Mouse (Mus musculus) limb, embryonic 14.5 days (tissue): ENCODE measurements around the gene Tmem132a. TPM values are rescaled to one million over a fixed set of nuclear protein-coding genes. Genes with fewer than 3 reads are reported as not detected.
A peak's percentile ranks its signal among the peaks of the same experiment; 100 is the strongest.

Experiments used
- ATAC-seq: fragments of 200-750 bp; cut with Nextera tagmentation; 2 replicates; pipeline ENCODE4 v1.8.0; 2017; ENCODE audit warnings: low read depth, moderate number of reproducible peaks, moderate TSS enrichment; ENCODE audit not compliant: low FRiP score
- DNase-seq: peaks from one replicate; pipeline ENCODE4 v3.0.0-alpha.2; 2015; ENCODE audit warnings: low spot score
- H3K27ac ChIP-seq: fragments of 300-500 bp; sonication (generic); replicated peaks from 2 replicates; pipeline ENCODE4 v1.5.1; 2014; ENCODE audit warnings: low read depth, mild to moderate bottlenecking, low read length, moderate library complexity, mixed read lengths
- H3K27me3 ChIP-seq: fragments of 300-500 bp; sonication (generic); 2 replicates; pipeline ENCODE4 v1.6.1; 2014; ENCODE audit warnings: low read length, mixed read lengths; ENCODE audit not compliant: control insufficient read depth, insufficient read depth
- H3K36me3 ChIP-seq: fragments of 300-500 bp; sonication (generic); 2 replicates; pipeline ENCODE4 v1.6.1; 2014; ENCODE audit warnings: mild to moderate bottlenecking, low read length, moderate library complexity, mixed read lengths; ENCODE audit not compliant: control insufficient read depth, insufficient read depth
- H3K4me1 ChIP-seq: fragments of 300-500 bp; sonication (generic); 2 replicates; pipeline ENCODE4 v1.6.1; 2014; ENCODE audit warnings: antibody characterized with exemption, low read length, mixed read lengths; ENCODE audit not compliant: control insufficient read depth, insufficient read depth
- H3K4me2 ChIP-seq: fragments of 300-500 bp; sonication (generic); replicated peaks from 2 replicates; pipeline ENCODE4 v1.6.1; 2014; ENCODE audit warnings: low read depth, mild to moderate bottlenecking, low read length, moderate library complexity; ENCODE audit not compliant: severe bottlenecking
- H3K4me3 ChIP-seq: fragments of 300-500 bp; sonication (generic); replicated peaks from 2 replicates; pipeline ENCODE4 v1.5.1; 2014; ENCODE audit warnings: low read length
- H3K9ac ChIP-seq: fragments of 300-500 bp; sonication (generic); 2 replicates; pipeline ENCODE4 v1.6.1; 2014; ENCODE audit warnings: mild to moderate bottlenecking, low read depth, low read length, moderate library complexity; ENCODE audit not compliant: severe bottlenecking
- H3K9me3 ChIP-seq: fragments of 300-500 bp; sonication (generic); 2 replicates; pipeline ENCODE4 v1.6.1; 2016; ENCODE audit warnings: low read length; ENCODE audit not compliant: control insufficient read depth
- POLR2A ChIP-seq: fragments of 200-500 bp; IDR thresholded peaks from 2 replicates; pipeline ENCODE4 v1.8.0; 2012; ENCODE audit warnings: inconsistent platforms, mild to moderate bottlenecking, moderate library complexity, borderline replicate concordance; ENCODE audit not compliant: insufficient read depth, insufficient read length; ENCODE audit errors: extremely low read depth
- WGBS: fragments of 180-500 bp; shearing (Covaris S2); extraction: QIAGEN DNeasy Blood & Tissue Kit; methylation state at CpG from one replicate; pipeline ENCODE4 v1.1.7; 2014; 5-methylcytosine and 5-hydroxymethylcytosine counted together
- polyA plus RNA-seq, 2 experiments: library from polyadenylated mRNA; depleted of rRNA in 1 of 2; stranded (reverse) in 1 of 2; unstranded in 1 of 2; fragments of >200 nt; fragmentation: Nextera tagmentation in 1 of 2; extraction: Ambion mirVana in 1 of 2; gene quantifications; 2 replicates each; pipeline versions ENCODE4 v1.2.1 to v1.2.3; 2012 to 2014

Gene Tmem132a
- polyA plus RNA-seq, 2 experiments: 67.8 to 150 TPM

DNA sequence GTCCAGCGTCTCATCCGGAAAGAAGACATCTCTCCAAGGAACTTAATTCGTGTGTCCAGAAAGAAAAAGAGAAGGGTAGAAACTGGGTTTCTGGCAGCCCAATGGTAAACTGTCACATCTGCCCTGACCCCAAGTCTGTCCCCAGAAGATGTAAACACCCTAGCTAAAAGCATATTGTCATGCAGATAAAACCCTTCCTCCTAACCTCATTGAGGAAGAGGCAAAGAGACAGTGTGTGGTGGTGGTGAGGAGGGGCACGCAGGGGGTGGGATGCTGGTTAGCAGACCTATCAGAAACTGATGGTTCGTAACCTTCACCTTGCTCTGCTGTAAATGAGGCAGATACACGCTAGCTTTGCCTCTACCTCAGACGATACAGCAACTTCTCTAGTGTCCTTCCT is 48.4 kb downstream of the Tmem132a start:
- Histone ChIP-seq H3K9me3 (no peaks in the 10 kb centered on the region), H3K27ac (no peak overlapping the region), H3K36me3 (no peaks in the 10 kb centered on the region), H3K4me1 (peaks cover 4% of the 10 kb centered on the region; the same call in 1 of the 2 replicates), H3K4me3 (no peak overlapping the region), H3K27me3 (no peaks in the 10 kb centered on the region), H3K4me2 (no peak overlapping the region), H3K9ac (no peak overlapping the region)
- TF ChIP-seq POLR2A: no peak
- ATAC-seq: no peak
- DNase-seq: no peak
- WGBS: 70% methylated on average over 7 of the region's 7 CpGs

DNA sequence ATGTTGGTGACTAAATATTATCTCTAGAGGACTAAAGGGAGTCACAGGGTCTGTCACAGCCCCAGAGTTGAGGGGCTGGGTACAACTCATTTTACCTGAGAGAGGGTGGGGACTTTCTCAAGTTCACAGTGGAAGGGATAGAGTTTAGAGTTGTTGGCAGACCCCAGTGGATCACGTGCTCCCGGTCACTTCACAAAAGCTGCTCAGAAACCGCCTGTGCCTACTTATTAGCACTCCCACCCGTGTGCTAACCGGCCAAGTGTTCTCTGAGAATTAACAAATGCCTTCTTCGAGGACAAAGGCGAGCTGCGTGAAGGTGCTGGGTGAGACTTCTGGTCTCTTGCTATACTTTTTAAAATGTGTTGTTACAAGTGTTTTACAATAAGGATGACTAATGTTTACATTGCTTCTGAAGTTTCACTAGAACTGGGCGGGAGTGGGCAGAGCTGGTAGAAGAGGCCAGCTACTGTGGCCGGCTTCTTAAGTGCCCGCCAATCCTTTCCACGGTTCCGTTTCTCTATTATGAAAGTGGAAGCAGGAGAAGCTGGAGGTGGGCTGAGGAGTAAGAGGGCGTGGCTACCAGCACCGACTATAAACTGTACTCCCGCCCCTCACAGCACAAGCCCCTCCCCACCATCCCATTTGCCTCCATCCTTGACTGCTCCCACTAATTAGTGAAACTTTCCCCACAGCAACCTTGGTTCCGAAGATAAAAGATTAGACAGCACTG is 51.4 kb downstream of the Tmem132a start:
- H3K27me3 ChIP-seq: no peaks in the 10 kb centered on the region
- 0 out of 2 replicates have a peak overlapping the region, but pooled peaks have one; percentile 9 for H3K9ac ChIP-seq
- no peak overlapping the region for H3K27ac ChIP-seq
- WGBS: 30% methylated on average over 17 of the region's 17 CpGs
- H3K36me3 ChIP-seq: no peaks in the 10 kb centered on the region
- DNase-seq (no peak), ATAC-seq (no peak)
- H3K4me3 ChIP-seq: peak overlapping the region; percentile 3; the same call in 1 of the 2 replicates
- peak overlapping the region; percentile 30 for H3K4me2 ChIP-seq
- no peak for TF ChIP-seq POLR2A
- no peaks in the 10 kb centered on the region for H3K9me3 ChIP-seq
- H3K4me1 ChIP-seq: peaks cover 4% of the 10 kb centered on the region; the same call in 1 of the 2 replicates

GRCm38 (mm10) chr19:10816462-10816861 is 53.3 kb downstream of the Tmem132a start:
- no peak for TF ChIP-seq POLR2A
- peaks cover 4% of the 10 kb centered on the region; the same call in 1 of the 2 replicates for H3K4me1 ChIP-seq

GRCm38 (mm10) chr19:10815871-10816270 is 53.9 kb downstream of the Tmem132a start:
- H3K4me1 ChIP-seq: peaks cover 4% of the 10 kb centered on the region; the same call in 1 of the 2 replicates
- H3K9ac ChIP-seq: no peak overlapping the region
- no peaks in the 10 kb centered on the region for H3K36me3 ChIP-seq
- DNase-seq (no peak), ATAC-seq (no peak)
- TF ChIP-seq POLR2A: no peak
- H3K27me3 ChIP-seq: no peaks in the 10 kb centered on the region
- H3K4me3 ChIP-seq: no peak overlapping the region
- H3K4me2 ChIP-seq: no peak overlapping the region
- 81% methylated on average over 6 of the region's 6 CpGs for WGBS
- H3K27ac ChIP-seq: no peak overlapping the region
- no peaks in the 10 kb centered on the region for H3K9me3 ChIP-seq

More at GRCm38 (mm10) chr19:10816462-10816861, 53.3 kb downstream of the Tmem132a start:
- Histone ChIP-seq H3K4me2 (no peak overlapping the region), H3K9ac (no peak overlapping the region), H3K9me3 (no peaks in the 10 kb centered on the region), H3K36me3 (no peaks in the 10 kb centered on the region), H3K27ac (no peak overlapping the region), H3K27me3 (no peaks in the 10 kb centered on the region), H3K4me3 (no peak overlapping the region)
- ATAC-seq (no peak), DNase-seq (no peak)
- WGBS: 62% methylated on average over 2 of the region's 2 CpGs

DNA sequence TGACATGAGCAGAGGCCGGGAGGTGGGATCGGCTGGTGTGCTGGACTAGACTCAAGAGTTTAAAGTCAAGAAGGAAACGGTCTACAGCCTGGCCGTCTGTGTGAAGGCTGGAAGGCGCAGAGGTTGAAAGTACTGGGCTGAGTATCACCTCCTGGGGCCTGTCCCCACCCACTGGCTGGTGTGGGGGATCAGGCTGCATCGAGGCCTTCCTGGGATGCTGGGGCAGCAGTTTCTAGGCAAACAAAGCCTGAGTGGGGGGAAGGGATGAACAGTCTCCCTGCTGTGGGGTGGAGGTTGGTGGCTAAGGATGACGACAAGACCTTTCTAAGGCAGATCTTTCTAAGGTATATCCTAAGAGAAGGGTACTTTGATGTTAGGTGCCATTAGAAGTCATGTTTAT is 55.8 kb downstream of the Tmem132a start:
- Histone ChIP-seq H3K9ac (no peak overlapping the region), H3K4me3 (no peak overlapping the region), H3K27me3 (no peaks in the 10 kb centered on the region), H3K27ac (no peak overlapping the region), H3K4me1 (peaks cover 4% of the 10 kb centered on the region; the same call in 1 of the 2 replicates), H3K9me3 (no peaks in the 10 kb centered on the region), H3K4me2 (no peak overlapping the region), H3K36me3 (no peaks in the 10 kb centered on the region)
- DNase-seq (no peak), ATAC-seq (no peak)
- TF ChIP-seq POLR2A: no peak
- 70% methylated on average over 7 of the region's 7 CpGs for WGBS
